Mouse (Mus musculus): Measurements from ENCODE around the gene Tmem87a. TPM values are rescaled to one million over a fixed set of nuclear protein-coding genes. Genes with fewer than 3 reads are reported as not detected.

The Tmem87a gene
- polyA plus RNA-seq, 1 experiment from 2014 or later, result 9.2 TPM

Other genes starting within 250 kb of the Tmem87a start
- gene Ehd4, start 249.5 kb downstream of the Tmem87a start, polyA plus RNA-seq (2014; fragmentation: Nextera tagmentation; extraction: Ambion mirVana), result 24.1 and 26.7 TPM in 2 replicates
- gene Pla2g4e, start 158.8 kb downstream of the Tmem87a start, polyA plus RNA-seq (2014; fragmentation: Nextera tagmentation; extraction: Ambion mirVana), result not detected in 2 replicates
- not detected in 2 replicates for gene Pla2g4d, start 114.9 kb downstream of the Tmem87a start, polyA plus RNA-seq (2014; fragmentation: Nextera tagmentation; extraction: Ambion mirVana)
- gene Pla2g4f, start 89.9 kb downstream of the Tmem87a start, polyA plus RNA-seq (2014; fragmentation: Nextera tagmentation; extraction: Ambion mirVana), result 0.10 TPM in 1 of 2 replicates, not detected in the other
- gene Vps39, start 51.0 kb downstream of the Tmem87a start, polyA plus RNA-seq (2014; fragmentation: Nextera tagmentation; extraction: Ambion mirVana), result 15.5 and 19.8 TPM in 2 replicates
- 7.8 and 8.5 TPM in 2 replicates for gene Ganc, start 217 bp downstream of the Tmem87a start, polyA plus RNA-seq (2014; fragmentation: Nextera tagmentation; extraction: Ambion mirVana)
- gene Capn3, start 51.9 kb upstream of the Tmem87a start, polyA plus RNA-seq (2014; fragmentation: Nextera tagmentation; extraction: Ambion mirVana), result 6.3 and 7.5 TPM in 2 replicates
- 75.0 and 81.9 TPM in 2 replicates for gene Zfp106, start 159.7 kb upstream of the Tmem87a start, polyA plus RNA-seq (2014; fragmentation: Nextera tagmentation; extraction: Ambion mirVana)
- gene Snap23, start 163.6 kb upstream of the Tmem87a start, polyA plus RNA-seq (2014; fragmentation: Nextera tagmentation; extraction: Ambion mirVana), result 74.2 and 76.5 TPM in 2 replicates
- 30.6 and 31.2 TPM in 2 replicates for gene Haus2, start 205.3 kb upstream of the Tmem87a start, polyA plus RNA-seq (2014; fragmentation: Nextera tagmentation; extraction: Ambion mirVana)
- 17.2 and 24.2 TPM in 2 replicates for gene Lrrc57, start 205.4 kb upstream of the Tmem87a start, polyA plus RNA-seq (2014; fragmentation: Nextera tagmentation; extraction: Ambion mirVana)
- gene Stard9, start 225.0 kb upstream of the Tmem87a start, polyA plus RNA-seq (2014; fragmentation: Nextera tagmentation; extraction: Ambion mirVana), result 3.0 and 3.5 TPM in 2 replicates

Measured in liver, embryonic 11.5 days (tissue).